8 mouse cellular contexts compared by ENCODE assay signal in the genomic region with DNA sequence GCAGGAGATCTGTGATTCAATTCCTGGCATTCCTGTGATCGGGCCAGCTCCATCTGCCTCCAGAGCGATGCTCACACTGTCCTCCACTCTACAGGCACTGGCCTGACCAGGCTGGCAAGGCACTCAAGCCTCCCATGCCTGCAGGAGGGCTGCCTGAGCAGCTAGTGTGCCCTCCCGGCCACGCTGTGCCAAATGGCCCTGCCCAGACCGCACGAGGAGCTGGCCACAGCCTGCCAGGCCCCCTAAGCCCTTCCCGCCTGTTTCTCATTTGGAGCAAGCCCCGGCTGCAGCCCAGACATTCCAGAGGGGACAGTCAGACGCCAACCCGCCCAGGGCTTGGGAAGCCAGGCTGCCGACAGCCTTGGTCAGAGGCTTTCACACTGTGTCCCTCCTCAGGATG.
DNase-seq lines count a peak whose midpoint lies in the region; ATAC-seq lines count a peak whose summit lies in the region.

No protein-coding gene starts in this region.

- 6% methylated on average over 11 of the region's 11 CpGs for WGBS in embryonic facial prominence, embryonic 12.5 days

- ATAC-seq in embryonic facial prominence, embryonic 12.5 days (ENCODE audit: insufficient number of reproducible peaks, insufficient read depth, low FRiP score, low TSS enrichment) = no peak

- no peaks in the 10 kb centered on the region for H3K36me3 ChIP-seq in embryonic facial prominence, embryonic 12.5 days

- peaks cover 3% of the 10 kb centered on the region; the same call in 1 of the 2 replicates for H3K27me3 ChIP-seq in embryonic facial prominence, embryonic 12.5 days

- peak overlapping the region; percentile 12; the same call in 1 of the 2 replicates for H3K27ac ChIP-seq in embryonic facial prominence, embryonic 12.5 days

- peak; percentile 6 to 25 for DNase-seq in heart, adult 18-20 months
- no peak for DNase-seq in heart, postnatal 25 days (ENCODE audit: low spot score)
- DNase-seq in NIH3T3 (ENCODE audit: low read depth) = peak; percentile 67
- peak; percentile 14 for DNase-seq in heart, postnatal 4 days
- no peak for DNase-seq in thymus, postnatal 10 days (ENCODE audit: low spot score in 2 of 2)
- DNase-seq in right cerebral cortex, postnatal 25 days = no peak
- no peak for DNase-seq in ovary, postnatal 14 days (ENCODE audit: low spot score)

- H3K4me2 ChIP-seq in embryonic facial prominence, embryonic 12.5 days (replicated peaks) = 0 out of 2 replicates have a peak overlapping the region, but pooled peaks have one; percentile 10

- H3K9me3 ChIP-seq in embryonic facial prominence, embryonic 12.5 days = no peaks in the 10 kb centered on the region

- intact Hi-C loops in heart, postnatal 25 days (cut with DNase I) = no loop called here

- H3K4me1 ChIP-seq in embryonic facial prominence, embryonic 12.5 days = peaks cover 22% of the 10 kb centered on the region

- no peak overlapping the region for H3K4me3 ChIP-seq in embryonic facial prominence, embryonic 12.5 days

- no peak overlapping the region for H3K9ac ChIP-seq in embryonic facial prominence, embryonic 12.5 days

Comparison
In these comparisons a context has a peak if more than half of its experiments do, and no peak if none do; other contexts are left out.
1. DNase-seq: peak in heart, adult 18-20 months (2 of 2), NIH3T3 (single experiment) and heart, postnatal 4 days (single experiment); none in heart, postnatal 25 days (single experiment), thymus, postnatal 10 days (0 of 2), right cerebral cortex, postnatal 25 days (single experiment) and ovary, postnatal 14 days (single experiment).